Mouse (Mus musculus) adipocyte (in vitro differentiated cells): ENCODE results near the gene Arhgap15.

Experiments used
- DNase-seq: peaks from one replicate; pipeline ENCODE4 v3.0.0-alpha.2; 2016; ENCODE audit warnings: low spot score

Gene Arhgap15

GRCm38 (mm10) chr2:44353594-44353993 is 605.0 kb downstream of the Arhgap15 start:
- no peak for DNase-seq

GRCm38 (mm10) chr2:44354786-44355185 is 606.2 kb downstream of the Arhgap15 start:
- no peak for DNase-seq

GRCm38 (mm10) chr2:44355316-44355715 is 606.7 kb downstream of the Arhgap15 start:
- no peak for DNase-seq

- no peak for DNase-seq
Measured at GRCm38 (mm10) chr2:44356248-44356886, 607.7 kb downstream of the Arhgap15 start.

- DNase-seq: no peak
Measured at GRCm38 (mm10) chr2:44356887-44357251, 608.2 kb downstream of the Arhgap15 start.

GRCm38 (mm10) chr2:44380225-44380624 is 631.6 kb downstream of the Arhgap15 start:
- DNase-seq: no peak

GRCm38 (mm10) chr2:44384541-44384940 is 635.9 kb downstream of the Arhgap15 start:
- DNase-seq: no peak

GRCm38 (mm10) chr2:44389556-44389955 is 640.9 kb downstream of the Arhgap15 start:
- no peak for DNase-seq

- DNase-seq: no peak
Measured at GRCm38 (mm10) chr2:44393789-44394188, 645.2 kb downstream of the Arhgap15 start.

- no peak for DNase-seq
Measured at GRCm38 (mm10) chr2:44394956-44395501, 646.4 kb downstream of the Arhgap15 start.

GRCm38 (mm10) chr2:44395577-44395976 is 647.0 kb downstream of the Arhgap15 start:
- no peak for DNase-seq

- no peak for DNase-seq
Measured at GRCm38 (mm10) chr2:44397209-44397608, 648.6 kb downstream of the Arhgap15 start.

- DNase-seq: no peak
Measured at GRCm38 (mm10) chr2:44397735-44398337, 649.2 kb downstream of the Arhgap15 start.

- DNase-seq: no peak
Measured at GRCm38 (mm10) chr2:44399191-44399926, 650.7 kb downstream of the Arhgap15 start.

GRCm38 (mm10) chr2:44401704-44402422 is 653.2 kb downstream of the Arhgap15 start:
- no peak for DNase-seq

- DNase-seq: no peak
Measured at GRCm38 (mm10) chr2:44411660-44412059, 663.0 kb downstream of the Arhgap15 start.

GRCm38 (mm10) chr2:44416331-44416730 is 667.7 kb downstream of the Arhgap15 start:
- no peak for DNase-seq

- no peak for DNase-seq
Measured at GRCm38 (mm10) chr2:44419547-44420225, 671.1 kb downstream of the Arhgap15 start.

GRCm38 (mm10) chr2:44430521-44430920 is 681.9 kb downstream of the Arhgap15 start:
- no peak for DNase-seq

- DNase-seq: no peak
Measured at GRCm38 (mm10) chr2:44436652-44437051, 688.0 kb downstream of the Arhgap15 start.

- DNase-seq: no peak
Measured at GRCm38 (mm10) chr2:44437496-44438057, 689.0 kb downstream of the Arhgap15 start.
